Mouse (Mus musculus): Measurements from ENCODE around the gene Ifitm2.

GRCm38 (mm10) chr7:140991117-140991689, 35.4 kb upstream of the Ifitm2 start:
- TF ChIP-seq CTCF (conservative IDR thresholded peaks at IDR 0.05; ENCODE audit: low read length) (peak; percentile 13; the same call in 1 of the 2 replicates), NANOG (IDR thresholded peaks at IDR 0.05; ENCODE audit: borderline replicate concordance, low read length) (no peak), POU5F1 (IDR thresholded peaks at IDR 0.05; ENCODE audit: borderline replicate concordance, low read length) (no peak)
